Mouse (Mus musculus) mesoderm, embryonic 11.5 days (tissue): ENCODE results near the gene Plekha3.
A peak's percentile ranks its signal among the peaks of the same experiment; 100 is the strongest.

Experiments used
- DNase-seq: peaks from one replicate; pipeline ENCODE4 v3.0.0-alpha.2; 2012; ENCODE audit warnings: low read depth, low spot score

The Plekha3 gene

GRCm38 (mm10) chr2:76674725-76675427 lies at the start of gene Plekha3:
Plekha3 (plus strand) TSS chr2:76675281.
- DNase-seq: peak; percentile 78

GRCm38 (mm10) chr2:76630293-76630692 lies 44.8 kb upstream of the Plekha3 start:
- no peak for DNase-seq

GRCm38 (mm10) chr2:76631600-76631999 lies 43.5 kb upstream of the Plekha3 start:
- DNase-seq: no peak

- no peak for DNase-seq
Observed at GRCm38 (mm10) chr2:76639637-76640036, 35.4 kb upstream of the Plekha3 start.

- no peak for DNase-seq
Observed at GRCm38 (mm10) chr2:76643801-76644200, 31.3 kb upstream of the Plekha3 start.

GRCm38 (mm10) chr2:76647441-76647869 lies 27.6 kb upstream of the Plekha3 start:
- peak; percentile 71 for DNase-seq

GRCm38 (mm10) chr2:76647883-76648570 lies 27.1 kb upstream of the Plekha3 start, which contains the start of the genes Prkra and Pjvk:
Prkra (minus strand) TSS chr2:76648015.
Pjvk (plus strand) TSS chr2:76648476.
- DNase-seq: peak; percentile 98

GRCm38 (mm10) chr2:76648666-76649141 lies 26.4 kb upstream of the Plekha3 start:
- no peak for DNase-seq

- no peak for DNase-seq
Observed at GRCm38 (mm10) chr2:76653070-76653469, 22.0 kb upstream of the Plekha3 start.

- no peak for DNase-seq
Observed at GRCm38 (mm10) chr2:76654646-76655045, 20.4 kb upstream of the Plekha3 start.

GRCm38 (mm10) chr2:76655444-76655843 lies 19.6 kb upstream of the Plekha3 start:
- no peak for DNase-seq

GRCm38 (mm10) chr2:76655982-76656381 lies 19.1 kb upstream of the Plekha3 start:
- DNase-seq: no peak

GRCm38 (mm10) chr2:76658551-76658950 lies 16.5 kb upstream of the Plekha3 start:
- DNase-seq: no peak

GRCm38 (mm10) chr2:76659419-76659818 lies 15.7 kb upstream of the Plekha3 start:
- no peak for DNase-seq

GRCm38 (mm10) chr2:76665531-76665930 lies 9.6 kb upstream of the Plekha3 start:
- DNase-seq: no peak

- DNase-seq: no peak
Observed at GRCm38 (mm10) chr2:76667200-76667599, 7.9 kb upstream of the Plekha3 start.

GRCm38 (mm10) chr2:76671641-76672040 lies 3.4 kb upstream of the Plekha3 start:
- DNase-seq: no peak

GRCm38 (mm10) chr2:76672134-76672745 lies 2.8 kb upstream of the Plekha3 start:
- no peak for DNase-seq

- DNase-seq: peak; percentile 97
Observed at GRCm38 (mm10) chr2:76672966-76673392, 2.1 kb upstream of the Plekha3 start, which contains the start of gene Fkbp7. Fkbp7 (minus strand) TSS chr2:76673116.

- DNase-seq: no peak
Observed at GRCm38 (mm10) chr2:76673472-76674081, 1.5 kb upstream of the Plekha3 start.

GRCm38 (mm10) chr2:76675451-76675850 lies 370 bp downstream of the Plekha3 start:
- no peak for DNase-seq

GRCm38 (mm10) chr2:76675949-76676348 lies 868 bp downstream of the Plekha3 start:
- DNase-seq: no peak
